Mouse (Mus musculus): ENCODE measurements around the gene Zfp52.

The Zfp52 gene

DNA sequence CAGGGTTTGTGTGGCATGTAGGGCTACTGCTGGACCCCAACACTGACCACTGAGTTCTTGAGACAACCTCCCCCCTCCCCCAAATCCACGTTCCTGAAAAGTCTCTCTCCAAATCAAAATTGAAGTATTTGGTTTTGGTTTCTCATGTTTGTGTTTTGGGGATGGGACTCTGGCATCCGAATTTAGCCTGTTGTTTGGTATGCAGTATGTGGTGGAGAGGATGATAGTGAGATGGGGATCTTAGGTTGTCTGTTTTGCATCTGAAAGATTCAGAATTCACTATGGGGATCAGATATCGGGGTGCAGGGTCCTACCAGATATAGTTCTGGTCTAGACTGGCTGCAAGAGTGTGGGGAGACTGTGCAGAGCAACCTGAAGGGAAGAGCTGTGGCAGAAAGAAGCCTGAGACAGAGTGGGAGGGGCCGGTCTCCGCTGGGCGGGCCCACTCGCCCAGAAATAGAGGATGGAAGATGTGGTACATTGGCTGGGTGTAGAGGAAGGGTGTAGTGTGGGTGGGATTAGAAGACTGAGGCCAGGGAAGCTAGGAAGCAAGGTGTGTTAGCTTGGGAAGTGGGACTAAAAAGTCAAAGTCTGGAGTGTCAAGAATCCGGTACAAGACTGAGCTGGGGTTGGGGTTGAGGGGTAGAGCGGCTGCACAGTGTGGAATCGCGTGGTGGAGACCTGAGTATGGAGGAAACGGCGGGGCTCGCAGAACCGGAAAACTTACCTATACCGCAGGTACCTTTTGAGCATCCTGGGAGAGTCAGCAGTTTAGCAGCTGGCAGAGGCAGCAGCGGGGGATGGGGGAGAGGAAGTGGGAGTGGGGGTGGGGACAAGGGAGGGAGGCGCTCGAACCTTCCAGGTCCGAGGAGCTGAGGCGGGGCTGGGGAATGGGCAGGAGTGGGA, at the start of gene Zfp52:
Gene Zfp52, plus strand, starts transcription at position 444 of the 906 bp plus-strand sequence.
- peak; percentile 81 for ATAC-seq (ENCODE audit: low TSS enrichment)

DNA sequence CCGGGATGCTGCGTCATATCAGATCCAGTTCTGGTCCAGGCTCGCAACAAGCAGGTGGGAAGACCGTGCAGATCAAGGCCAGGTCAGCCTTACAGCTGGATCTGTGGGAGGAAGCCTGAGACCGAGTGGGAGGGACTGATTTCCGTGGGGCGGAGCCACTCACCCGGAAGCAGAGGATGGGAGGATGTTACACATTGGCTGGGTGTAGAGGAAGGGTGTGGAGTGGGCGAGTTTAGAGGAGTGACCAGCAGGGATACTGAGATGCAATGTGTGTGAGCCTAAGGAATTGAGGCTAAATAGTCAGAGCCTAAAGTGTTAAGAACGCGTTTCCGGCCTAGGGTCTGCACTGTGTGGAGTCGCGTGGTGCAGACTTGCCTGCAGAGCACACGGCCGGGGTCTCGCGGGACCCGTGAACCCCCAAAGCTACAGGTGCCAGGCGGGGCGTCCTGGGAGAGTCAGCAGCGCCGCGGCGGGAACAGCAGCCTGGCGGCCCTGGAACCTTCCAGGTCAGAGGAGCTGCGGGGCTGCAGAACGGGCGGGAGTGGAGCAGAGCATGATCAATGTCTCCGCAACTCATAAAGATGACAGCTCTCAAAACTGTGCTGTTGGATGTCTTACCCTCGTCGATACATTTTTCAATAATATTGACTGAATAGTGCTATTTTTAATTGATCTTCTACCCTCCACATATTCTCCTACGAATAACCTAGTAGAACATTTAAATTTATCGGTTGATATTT, 46.4 kb upstream of the Zfp52 start, which contains the start of gene Zfp53:
Gene Zfp53, plus strand, starts transcription at position 239 of the 740 bp plus-strand sequence.
- ATAC-seq (ENCODE audit: low TSS enrichment) = peak; percentile 100

DNA sequence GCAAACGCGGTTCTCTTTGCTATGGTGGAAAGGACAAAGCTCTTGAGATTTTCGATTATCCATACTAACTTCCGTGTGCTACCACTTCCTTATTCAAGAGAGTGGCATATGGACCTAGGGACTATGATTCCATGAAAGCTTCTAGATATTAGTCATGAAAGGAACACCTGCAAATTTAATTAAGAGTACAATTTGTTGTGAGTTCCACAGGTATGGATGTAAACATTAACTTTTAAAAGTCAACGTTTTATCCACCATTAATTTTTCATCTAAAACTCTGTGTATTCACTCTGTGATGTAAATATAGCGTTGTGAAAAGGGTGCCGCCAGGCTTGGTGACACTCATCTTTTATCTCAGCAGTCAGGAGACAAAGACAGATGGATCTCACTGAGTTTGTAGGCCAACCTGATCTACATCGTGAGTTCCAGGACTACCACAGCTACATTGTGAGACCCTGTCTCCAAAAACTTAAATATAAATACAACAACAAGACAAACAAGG, 45.8 kb upstream of the Zfp52 start:
- ATAC-seq (ENCODE audit: low TSS enrichment) = no peak

DNA sequence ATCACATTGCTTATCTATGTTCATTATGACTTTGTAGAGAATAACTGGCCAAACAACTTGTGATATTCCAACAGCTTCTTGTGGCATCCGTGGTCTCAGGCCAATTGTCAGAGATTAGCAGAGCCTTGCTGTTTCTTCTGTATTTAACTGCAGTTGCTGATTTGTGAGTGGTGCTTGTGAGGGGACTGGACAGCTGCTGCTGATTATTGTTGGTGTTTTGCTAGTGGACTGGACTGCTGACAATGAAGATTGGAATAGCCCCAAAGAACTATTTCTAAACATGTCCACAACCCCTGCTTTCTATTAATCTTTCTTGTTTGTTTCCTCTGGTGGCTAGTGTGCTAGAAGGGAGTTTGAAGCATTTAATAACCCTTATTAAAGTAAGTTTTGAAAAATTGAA, 34.0 kb upstream of the Zfp52 start:
- no peak for ATAC-seq (ENCODE audit: low TSS enrichment)

DNA sequence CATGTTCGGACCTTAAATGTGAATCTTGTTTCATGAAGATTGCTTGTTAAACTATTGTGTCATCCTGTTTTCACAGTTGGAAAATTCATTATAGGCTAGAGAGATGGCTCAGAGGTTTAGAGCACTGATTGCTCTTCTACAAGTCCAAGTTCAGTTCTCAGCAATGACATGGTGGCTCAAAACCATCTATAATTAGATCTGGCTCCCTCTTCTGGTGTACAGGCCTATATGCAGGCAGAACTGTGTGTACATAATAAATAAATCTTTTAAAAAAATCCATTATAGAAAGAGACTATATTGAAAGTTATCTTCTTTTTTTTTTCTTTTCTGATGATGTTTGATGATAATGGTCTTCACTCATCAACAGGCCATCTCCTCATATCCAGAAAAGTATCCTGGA, 30.8 kb upstream of the Zfp52 start:
- no peak for ATAC-seq (ENCODE audit: low TSS enrichment)

DNA sequence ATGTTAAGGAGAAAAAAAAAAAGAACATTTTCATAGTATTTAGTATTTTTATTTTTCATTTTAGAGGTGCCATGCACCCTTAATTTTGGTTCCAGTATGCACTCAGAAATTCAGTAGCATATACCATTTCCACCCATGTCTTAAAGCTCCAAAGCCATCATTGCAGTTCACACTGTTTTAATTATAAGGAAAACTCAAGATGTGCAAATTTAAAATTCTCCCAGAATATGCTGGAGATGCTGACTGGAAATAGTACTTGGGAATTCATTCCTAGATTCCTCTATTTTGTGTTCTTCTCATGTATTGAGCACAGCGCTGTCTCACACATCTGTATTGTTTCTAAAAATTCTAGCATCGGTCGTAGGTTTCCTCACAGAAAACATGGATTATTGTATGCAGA, 29.1 kb upstream of the Zfp52 start:
- ATAC-seq (ENCODE audit: low TSS enrichment) = peak; percentile 97

DNA sequence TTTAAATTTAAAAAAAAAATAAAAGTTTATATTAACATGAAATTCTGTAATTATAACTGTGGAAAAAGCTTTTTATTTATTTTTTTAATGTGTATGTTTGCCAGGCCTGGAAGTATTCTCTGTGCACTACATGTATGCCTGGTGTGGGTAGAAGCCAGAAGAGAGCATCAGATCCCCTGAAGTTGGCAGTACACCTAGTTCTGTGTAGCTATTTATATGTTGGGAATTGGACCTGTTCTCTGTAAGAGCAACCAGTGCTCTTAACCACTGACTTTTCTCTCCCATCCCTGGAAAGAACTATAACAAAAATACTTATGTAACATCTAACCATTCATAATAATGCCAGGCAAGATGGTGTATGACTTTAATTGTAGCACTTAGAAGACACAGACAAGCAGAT, 25.6 kb upstream of the Zfp52 start:
- no peak for ATAC-seq (ENCODE audit: low TSS enrichment)

DNA sequence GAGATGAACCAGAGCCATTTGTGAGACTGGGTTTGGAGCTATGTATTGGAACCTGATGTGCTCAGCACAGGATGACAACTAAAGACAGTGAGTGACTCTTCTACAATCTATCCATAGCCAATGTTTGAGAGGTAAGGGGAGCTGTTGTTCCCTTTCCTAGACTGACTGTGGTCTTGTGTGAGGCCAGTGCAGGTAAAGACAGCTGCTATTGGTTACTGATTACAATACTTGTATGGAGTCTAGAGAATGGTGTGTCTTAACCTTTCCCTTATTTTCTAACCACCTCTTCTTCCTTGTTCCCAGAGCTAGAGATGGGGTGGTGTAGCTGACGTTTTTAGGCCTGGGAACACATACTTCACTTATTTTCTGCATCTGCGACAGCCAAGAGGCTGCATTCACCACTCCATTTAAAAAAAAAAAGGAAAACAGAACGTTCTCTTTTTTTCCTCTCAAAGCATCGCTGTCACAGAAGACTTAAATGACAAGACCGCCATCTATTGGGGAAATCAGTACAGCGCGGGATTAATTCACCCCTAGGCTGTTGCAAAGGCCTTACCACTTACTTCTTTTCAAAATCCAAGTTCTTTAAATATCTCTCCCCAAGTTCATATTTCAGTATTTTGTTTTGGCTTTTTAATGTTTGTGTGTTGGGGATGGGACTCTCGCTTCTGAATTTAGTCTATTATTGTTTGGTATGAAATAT, 19.8 kb upstream of the Zfp52 start:
- ATAC-seq (ENCODE audit: low TSS enrichment) = peak; percentile 76

DNA sequence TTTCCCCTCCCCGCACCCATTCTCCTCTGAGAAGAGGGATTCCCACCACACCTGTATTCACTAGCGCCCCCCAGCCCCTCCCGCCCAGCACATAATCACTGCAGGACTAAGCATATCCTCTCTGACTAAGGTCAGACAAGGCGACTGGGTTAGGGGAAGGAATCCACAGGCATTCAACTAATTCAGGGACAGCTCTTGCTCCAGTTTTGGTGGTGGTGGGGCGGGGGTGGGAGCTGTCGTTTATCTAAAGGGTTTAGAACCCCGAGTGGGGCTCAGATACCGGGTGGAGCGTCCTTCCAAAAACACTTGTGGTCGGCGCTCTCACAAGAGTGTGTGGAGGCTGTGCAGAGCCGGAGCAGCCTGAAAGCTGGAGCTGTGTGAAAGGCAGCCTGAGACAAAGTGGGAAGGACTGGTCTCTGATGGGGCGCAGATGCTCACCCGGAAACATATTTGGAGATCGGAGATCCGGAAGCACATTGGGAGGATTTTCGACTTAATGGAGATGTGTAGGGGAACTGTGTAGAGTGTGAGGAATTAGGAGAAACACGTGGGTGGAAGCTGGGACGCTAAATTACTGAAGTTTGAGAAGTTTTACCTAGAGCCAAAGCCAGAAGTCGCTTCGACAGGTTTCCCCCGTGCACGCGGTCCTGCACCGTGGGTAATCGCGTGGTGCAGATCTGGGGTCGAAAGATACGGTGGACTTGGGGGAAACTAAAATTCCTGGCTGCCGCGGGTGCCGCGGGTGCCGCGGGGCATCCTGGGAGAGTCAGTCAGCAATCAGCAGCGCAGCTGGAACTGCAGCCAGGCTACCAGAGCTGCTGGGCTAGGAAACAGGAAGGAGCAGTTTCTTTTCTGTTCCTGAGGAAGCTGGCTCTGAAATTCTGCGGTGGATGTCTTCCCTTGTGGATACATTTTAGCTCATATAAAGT, 18.9 kb upstream of the Zfp52 start:
- ATAC-seq (ENCODE audit: low TSS enrichment) = peak; percentile 92

DNA sequence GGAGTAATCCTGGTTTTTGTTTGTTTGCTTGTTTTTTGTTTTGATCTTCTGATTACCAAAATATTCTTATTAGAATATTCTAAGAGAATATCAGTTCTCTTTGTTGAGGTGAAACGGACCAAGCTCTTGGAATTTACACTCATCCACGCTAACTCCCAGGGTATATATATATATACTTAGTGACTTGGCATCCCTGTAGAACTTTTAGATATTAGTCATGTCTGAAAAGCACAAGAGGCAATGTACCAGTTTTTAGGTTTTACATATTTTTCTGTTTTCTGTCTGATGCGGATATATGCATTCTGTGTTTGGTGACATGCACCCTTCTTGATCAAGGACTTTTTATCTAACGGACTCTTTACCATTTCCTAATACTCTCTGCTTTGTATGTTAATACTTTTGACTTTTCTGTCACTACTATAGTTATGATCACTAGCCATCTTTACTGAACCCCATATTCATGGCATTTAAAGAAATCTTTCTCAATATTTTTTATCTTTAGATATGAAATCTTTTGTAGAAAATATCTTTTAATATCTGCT, 18.1 kb upstream of the Zfp52 start:
- no peak for ATAC-seq (ENCODE audit: low TSS enrichment)

DNA sequence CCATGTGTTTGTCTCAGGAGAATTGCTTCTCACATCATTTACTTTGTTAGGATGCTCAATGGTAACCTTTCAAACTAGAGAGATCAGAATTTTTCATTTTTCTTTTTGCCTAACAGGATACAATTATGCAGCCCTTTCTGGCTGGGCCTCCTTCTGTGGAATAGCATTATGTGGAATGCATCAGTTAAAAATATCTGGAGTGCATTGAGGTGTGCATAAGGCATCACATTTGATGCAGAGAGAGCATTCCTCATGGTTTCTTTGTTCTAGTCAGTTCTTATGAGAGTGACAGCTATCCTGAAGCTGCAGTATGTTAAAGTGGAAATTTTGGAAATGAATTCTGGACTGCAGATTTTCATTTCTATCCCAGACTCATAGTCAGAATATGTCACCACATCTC, 9.1 kb upstream of the Zfp52 start:
- ATAC-seq (ENCODE audit: low TSS enrichment) = no peak

DNA sequence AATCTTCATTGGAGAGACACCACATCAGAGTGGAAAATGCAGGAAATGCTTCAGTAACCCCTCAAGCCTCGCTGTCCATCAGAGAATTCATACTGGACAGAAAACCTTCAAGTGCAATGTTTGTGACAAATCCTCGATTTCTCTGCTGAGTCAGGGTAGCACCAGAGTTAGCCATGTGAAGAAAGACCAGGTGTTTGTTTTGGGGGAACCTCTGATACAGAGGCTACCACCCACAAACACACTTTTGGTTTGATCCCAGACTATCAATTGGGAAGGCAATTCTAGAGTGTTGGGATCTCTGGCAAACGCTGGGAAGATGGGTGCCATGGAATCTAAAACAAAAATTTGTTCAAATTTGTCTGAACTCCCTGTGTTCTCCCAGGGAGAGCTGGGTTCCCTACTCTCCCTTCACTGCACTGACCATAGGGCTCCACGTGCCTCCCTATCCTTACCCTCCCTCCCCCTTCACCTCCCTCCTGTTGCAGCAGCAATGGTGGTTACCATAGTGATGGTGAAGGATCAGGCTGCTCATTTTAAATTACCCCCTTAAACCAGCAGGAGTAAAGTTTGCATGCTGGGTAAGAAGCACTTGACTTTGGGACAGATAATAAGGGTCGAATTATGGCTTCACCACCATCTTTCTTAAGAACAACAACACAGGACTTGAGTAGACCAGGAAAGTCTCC, 4.6 kb upstream of the Zfp52 start:
- ATAC-seq (ENCODE audit: low TSS enrichment) = no peak

DNA sequence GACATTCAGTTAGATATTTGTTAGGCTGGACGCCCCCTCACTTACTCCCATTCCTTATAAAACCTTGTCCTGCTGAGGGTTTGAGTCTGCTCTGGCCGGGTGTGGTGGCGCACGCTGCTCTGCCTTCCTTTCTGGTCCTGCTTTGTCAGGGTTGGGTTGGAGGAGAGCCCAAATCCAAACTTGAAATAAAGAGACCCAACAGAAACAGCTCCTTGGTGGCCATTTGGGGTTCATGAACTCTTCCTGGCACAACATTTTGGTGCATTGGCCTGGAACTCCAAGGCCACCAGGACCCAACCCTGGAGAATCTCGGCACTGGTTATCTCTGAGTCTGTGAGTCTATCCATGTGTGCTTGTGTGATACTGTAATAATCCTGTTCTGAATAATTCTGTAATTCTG, 3.7 kb upstream of the Zfp52 start:
- no peak for ATAC-seq (ENCODE audit: low TSS enrichment)

DNA sequence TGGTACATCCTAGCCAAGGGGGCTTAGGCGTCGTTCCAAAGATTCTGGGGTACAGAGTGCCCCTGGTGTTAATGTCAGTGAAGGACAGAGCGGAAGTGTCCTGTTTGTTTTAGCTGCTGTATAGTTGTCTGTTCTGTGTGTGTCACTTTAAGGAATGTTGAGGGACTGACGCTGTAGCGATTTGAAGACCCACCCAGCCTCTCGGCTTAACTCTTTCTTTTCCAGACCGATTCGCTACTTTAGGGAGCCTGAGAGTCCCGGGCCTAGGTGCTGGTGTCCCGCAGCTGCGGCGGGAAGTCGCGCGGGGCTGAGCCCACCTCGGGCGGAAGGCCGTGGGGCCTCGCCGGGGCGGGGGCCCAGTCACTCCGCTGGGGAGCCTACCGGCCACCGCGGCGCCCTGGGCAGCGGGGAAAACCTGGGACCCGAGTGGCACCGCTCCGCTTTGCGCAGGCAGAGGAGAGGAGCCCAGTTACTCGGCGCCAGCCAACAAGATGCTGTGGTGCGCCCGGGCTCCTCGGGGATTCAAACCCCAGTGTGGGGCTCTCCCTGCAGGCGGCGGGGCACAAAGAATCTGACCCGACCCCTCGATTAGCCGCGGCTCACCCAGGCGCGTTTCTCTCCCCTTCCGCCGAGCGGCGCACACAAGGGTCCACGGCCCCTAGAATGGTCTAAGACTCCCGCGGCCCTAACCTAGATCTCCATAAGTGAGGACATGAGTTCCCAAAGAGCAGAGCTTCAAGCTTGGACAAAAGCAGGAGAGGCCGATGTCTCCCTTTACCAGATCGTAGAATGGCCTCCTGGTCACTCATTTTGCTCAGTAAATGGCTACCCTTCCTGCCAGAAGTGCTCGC, 3.0 kb upstream of the Zfp52 start:
- ATAC-seq (ENCODE audit: low TSS enrichment) = peak; percentile 84

DNA sequence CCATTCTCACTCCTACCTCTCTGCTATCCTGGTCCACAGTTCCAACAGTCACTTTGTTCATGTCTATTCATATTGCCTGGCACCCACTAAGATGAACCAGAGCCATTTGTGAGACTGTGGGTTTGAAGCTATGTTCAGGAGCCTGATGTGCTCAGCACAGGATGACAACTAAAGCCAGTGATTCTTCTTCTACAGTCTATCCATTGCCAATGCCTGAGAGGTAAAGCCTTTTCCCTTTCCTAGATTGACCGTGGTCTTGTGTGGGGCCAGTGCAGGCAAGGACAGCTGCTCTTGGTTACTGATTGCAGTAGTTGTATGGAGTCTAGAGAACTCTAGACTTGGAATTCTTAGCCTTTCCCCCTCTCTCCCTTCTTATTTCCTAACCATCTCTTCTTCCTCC, 1.4 kb upstream of the Zfp52 start:
- ATAC-seq (ENCODE audit: low TSS enrichment) = no peak

DNA sequence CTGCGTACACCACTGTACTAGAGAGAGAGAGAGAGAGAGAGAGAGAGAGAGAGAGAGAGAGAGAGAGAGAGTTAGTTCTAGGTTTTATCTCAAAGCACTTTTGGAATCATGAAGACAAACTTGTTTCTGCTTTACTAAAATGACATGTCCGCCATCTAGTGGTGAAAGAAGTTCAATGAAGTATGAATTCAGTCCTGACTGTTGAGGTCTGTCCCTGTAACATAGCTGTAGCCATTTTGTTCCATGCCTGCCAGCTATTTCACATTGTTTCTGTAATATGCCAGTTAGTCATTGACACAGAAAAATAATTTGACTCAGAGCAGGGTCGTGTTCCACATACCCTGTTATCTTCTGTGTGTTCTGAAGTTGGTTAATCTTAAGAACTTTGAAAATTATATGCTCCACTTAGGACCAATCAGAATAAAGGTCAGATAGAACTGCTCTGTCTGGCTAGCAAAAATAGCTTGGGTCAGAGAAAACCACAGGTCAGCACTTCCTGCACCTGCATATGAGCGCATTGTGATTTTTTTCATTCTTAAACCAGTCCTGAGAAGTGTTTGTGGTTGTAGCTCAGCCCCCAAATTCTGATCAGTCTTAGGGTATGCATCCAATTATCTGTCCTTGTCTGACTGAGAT, 761 bp upstream of the Zfp52 start:
- ATAC-seq (ENCODE audit: low TSS enrichment) = peak; percentile 63

DNA sequence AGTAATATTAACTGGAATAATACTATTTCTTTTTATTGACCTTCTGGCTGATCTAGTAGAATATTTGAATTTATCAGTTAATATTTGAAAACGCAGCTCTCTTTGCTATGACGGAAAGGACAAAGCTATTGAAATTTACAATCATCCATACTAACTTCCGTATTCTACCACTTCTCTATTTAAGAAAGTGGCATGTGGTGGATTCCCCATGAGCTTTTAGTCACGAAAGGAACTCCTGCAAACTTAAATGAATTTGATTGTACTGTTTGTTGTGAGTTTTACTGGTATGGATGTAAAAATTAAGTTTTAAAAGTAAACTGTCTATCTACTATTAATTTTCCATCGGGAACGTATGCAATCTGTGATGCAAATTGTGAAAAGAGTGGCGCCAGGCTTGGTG, 757 bp downstream of the Zfp52 start:
- ATAC-seq (ENCODE audit: low TSS enrichment) = no peak

DNA sequence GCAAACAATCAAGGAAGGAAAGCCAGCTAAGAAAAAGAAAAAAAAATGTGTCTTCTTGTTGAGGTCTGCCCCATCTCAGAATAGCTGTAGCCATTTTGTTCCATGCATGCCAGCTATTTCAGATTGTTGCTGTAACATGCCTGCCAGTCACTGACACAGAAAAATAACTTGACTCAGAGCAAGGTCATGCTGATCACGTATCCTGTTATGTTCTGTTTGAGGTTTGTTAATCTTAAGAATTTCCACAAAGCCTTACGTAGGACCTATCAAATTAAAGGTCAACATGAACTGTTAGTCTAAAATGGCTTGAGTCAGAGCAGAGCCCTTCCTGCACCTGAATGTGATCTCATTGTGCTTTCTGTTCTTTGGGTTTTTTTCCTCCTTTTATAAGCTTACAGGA, 1.3 kb downstream of the Zfp52 start:
- no peak for ATAC-seq (ENCODE audit: low TSS enrichment)

DNA sequence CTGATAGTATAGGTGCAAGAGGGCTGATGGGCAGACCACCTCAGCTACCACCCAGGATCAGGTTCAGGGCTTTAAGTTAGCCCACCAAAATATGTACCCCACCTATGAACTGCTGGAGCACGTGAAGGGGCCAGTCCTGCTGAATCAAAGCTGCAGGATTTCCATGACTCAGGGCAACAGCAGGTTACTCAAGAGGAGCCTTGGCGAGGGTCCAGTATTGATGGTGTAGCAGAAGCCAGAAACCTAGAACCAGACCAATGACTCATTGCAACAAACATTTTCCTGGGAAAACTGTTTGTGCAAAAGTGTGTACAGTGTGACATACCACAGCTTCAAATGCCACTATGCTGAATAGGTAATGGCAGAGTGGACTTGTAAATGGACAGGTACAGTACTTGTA, 22.5 kb downstream of the Zfp52 start:
- no peak for ATAC-seq (ENCODE audit: low TSS enrichment)

Data from frontal cortex, adult (tissue).